Mouse (Mus musculus): Measurements from ENCODE around the gene Btbd18.

GRCm38 (mm10) chr2:84703497-84703896 lies 44.6 kb downstream of the Btbd18 start:
- TF ChIP-seq CTCF (IDR thresholded peaks at IDR 0.05; ENCODE audit: borderline replicate concordance, control insufficient read depth, extremely low read depth, insufficient read depth, low read length, poor library complexity) (no peak), POLR2A (IDR thresholded peaks at IDR 0.05; ENCODE audit: control insufficient read depth, extremely low read depth, insufficient read depth, low read length, poor library complexity) (no peak)
